Mouse (Mus musculus) hindbrain, embryonic 10.5 days (tissue): ENCODE results near the gene Mogs. TPM values are rescaled to one million over a fixed set of nuclear protein-coding genes. Genes with fewer than 3 reads are reported as not detected.
A peak's percentile ranks its signal among the peaks of the same experiment; 100 is the strongest.

ENCODE experiments used
- DNase-seq: peaks from one replicate; pipeline ENCODE4 v3.0.0-alpha.2; 2017; ENCODE audit warnings: low spot score
- H3K27ac ChIP-seq: fragments of 300-500 bp; sonication (generic); 2 replicates; pipeline ENCODE4 v1.5.1; 2016; ENCODE audit warnings: mild to moderate bottlenecking, moderate library complexity
- H3K27me3 ChIP-seq: fragments of 300-500 bp; sonication (generic); 2 replicates; pipeline ENCODE4 v1.6.1; 2016; ENCODE audit warnings: mild to moderate bottlenecking; ENCODE audit not compliant: poor library complexity, insufficient read depth, severe bottlenecking
- H3K36me3 ChIP-seq: fragments of 300-500 bp; sonication (generic); 2 replicates; pipeline ENCODE4 v1.6.1; 2016; ENCODE audit warnings: mild to moderate bottlenecking, moderate library complexity
- H3K4me1 ChIP-seq: fragments of 300-500 bp; sonication (generic); replicated peaks from 2 replicates; pipeline ENCODE4 v1.6.1; 2016; ENCODE audit warnings: mild to moderate bottlenecking
- H3K4me3 ChIP-seq: fragments of 300-500 bp; sonication (generic); 2 replicates; pipeline ENCODE4 v1.5.1; 2016; ENCODE audit warnings: mild to moderate bottlenecking, moderate library complexity
- H3K9me3 ChIP-seq: fragments of 300-500 bp; sonication (generic); 2 replicates; pipeline ENCODE4 v1.6.1; 2016; ENCODE audit warnings: mild to moderate bottlenecking, moderate library complexity
- WGBS: fragments of 180-500 bp; shearing (Covaris S2); methylation state at CpG from one replicate; pipeline ENCODE4 v1.1.7; 2016; 5-methylcytosine and 5-hydroxymethylcytosine counted together
- polyA plus RNA-seq: library from polyadenylated mRNA; unstranded; fragments of >200 nt; fragmentation: Nextera tagmentation; extraction: Ambion mirVana; gene quantifications from 2 replicates; pipeline ENCODE4 v1.2.1, GENCODE M21; 2016

Mogs gene
- polyA plus RNA-seq: 37.9 and 40.0 TPM in 2 replicates

DNA sequence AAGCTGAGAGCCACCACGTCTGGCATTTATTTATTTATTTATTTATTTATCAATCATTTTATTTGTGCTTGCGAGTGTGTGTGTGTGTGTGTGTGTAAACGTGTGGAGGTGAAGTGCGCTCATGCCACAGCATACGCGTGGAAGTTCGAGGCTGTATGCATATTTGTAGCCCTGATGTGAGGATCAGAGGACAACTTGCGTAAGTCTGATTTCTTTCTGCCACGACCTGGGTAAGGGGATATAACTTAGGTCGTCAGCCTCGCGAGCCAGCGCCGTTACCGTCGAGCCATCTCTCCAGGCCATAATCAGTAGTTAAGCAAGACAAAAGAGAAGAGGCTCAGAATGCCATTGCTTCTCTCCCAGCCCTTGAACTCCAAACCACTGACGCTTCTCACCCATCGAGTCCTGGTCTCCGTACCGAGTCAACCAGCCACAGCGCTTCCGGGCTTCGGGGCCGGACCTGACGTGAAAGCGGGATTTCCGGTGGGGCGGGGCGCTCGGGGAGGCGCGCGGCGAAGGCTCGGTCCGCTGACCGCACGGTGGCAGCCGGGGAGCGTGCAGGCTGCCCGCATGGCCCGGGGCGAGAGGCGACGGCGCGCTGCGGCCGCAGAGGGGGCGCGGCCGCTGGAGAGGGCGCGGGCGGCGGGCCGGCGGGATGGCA lies at the start of gene Mogs:
Gene Mogs, plus strand, starts transcription at position 486 of the 661 bp plus-strand sequence.
- peak; percentile 94 for DNase-seq
- Histone ChIP-seq H3K36me3 (peaks cover 46% of the 10 kb centered on the region), H3K9me3 (no peaks in the 10 kb centered on the region), H3K27ac (peak within 1 kb of the TSS; percentile 92), H3K27me3 (no peaks in the 10 kb centered on the region), H3K4me1 (peaks cover 56% of the 10 kb centered on the region), H3K4me3 (peak within 1 kb of the TSS; percentile 89)
- WGBS: 2% methylated on average over 58 of the region's 58 CpGs

DNA sequence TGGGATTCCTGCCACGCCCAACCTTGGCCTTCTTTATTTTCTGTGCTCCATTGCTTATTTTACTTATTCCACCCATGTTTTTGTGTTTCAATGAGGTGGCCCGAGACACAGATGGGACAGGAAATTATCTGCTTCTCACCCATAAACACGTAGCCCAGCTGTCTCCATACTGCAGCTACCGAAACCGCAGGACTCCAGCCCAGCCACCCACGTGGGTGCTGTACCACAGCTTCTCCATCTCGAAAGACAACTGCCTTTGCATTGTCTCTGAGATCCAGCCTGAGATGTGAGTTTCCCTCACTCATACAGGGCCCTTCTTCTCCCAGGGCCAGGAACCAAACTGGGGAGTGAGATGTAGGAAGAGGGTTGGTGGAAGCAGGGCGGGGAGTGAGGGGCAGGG lies 49.3 kb upstream of the Mogs start:
- 44% methylated on average over 8 of the region's 8 CpGs for WGBS
- no peaks in the 10 kb centered on the region for H3K9me3 ChIP-seq

DNA sequence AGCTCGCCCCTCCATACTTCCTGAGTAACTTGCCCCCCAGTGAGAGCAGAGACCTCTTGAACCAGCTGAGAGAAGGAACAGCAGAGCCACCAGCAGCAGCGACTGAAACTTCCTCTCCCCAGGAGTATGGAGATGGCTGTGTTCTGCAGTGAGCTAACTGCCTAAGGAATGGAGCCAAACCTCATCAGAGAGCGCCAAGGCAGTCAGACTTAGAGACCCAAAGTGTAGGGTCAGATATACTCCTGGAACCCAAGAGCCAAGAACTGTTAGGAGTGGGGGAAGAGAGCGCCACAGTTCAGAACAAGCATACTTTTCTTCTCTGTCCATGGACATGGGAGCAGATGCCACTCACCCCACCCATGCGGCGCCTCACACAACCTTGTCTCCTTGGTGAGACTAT lies 48.9 kb upstream of the Mogs start:
- 27% methylated on average over 6 of the region's 6 CpGs for WGBS

More for the DNA sequence above, 49.3 kb upstream of the Mogs start:
- Histone ChIP-seq H3K4me1 (peaks cover 32% of the 10 kb centered on the region), H3K27me3 (peaks cover 100% of the 10 kb centered on the region), H3K27ac (no peak overlapping the region), H3K36me3 (no peaks in the 10 kb centered on the region), H3K4me3 (no peak overlapping the region)
- no peak for DNase-seq

DNA sequence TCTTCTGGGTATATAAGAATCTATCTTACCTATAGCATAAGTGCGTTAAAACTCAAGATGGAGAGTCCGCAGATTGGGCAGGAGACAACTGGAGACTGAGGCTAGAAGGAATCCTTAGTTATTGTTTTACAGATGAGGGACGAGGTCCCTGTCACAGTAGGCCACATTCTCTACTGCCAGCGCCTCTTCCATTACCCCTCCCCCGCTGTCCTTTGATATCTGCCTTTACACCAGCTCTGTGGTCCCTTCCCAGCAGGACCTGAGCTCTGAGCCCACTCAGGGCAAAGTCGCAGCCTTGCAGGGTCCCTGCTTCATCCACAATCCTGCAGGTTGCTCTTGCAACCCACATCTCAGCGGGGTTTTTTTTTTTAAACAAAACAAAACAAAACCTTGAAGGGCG lies 47.1 kb upstream of the Mogs start:
- WGBS: 1% methylated on average over 8 of the region's 8 CpGs
- Histone ChIP-seq H3K4me3 (peak overlapping the region; percentile 41; the same call in 1 of the 2 replicates), H3K36me3 (no peaks in the 10 kb centered on the region), H3K27me3 (peaks cover 100% of the 10 kb centered on the region), H3K9me3 (no peaks in the 10 kb centered on the region), H3K27ac (no peak overlapping the region), H3K4me1 (peaks cover 45% of the 10 kb centered on the region)
- no peak for DNase-seq

More for the DNA sequence above, 48.9 kb upstream of the Mogs start:
- H3K4me1 ChIP-seq: peaks cover 36% of the 10 kb centered on the region
- peaks cover 100% of the 10 kb centered on the region for H3K27me3 ChIP-seq
- DNase-seq: no peak
- H3K27ac ChIP-seq: no peak overlapping the region
- no peaks in the 10 kb centered on the region for H3K9me3 ChIP-seq
- no peaks in the 10 kb centered on the region for H3K36me3 ChIP-seq
- no peak overlapping the region for H3K4me3 ChIP-seq

DNA sequence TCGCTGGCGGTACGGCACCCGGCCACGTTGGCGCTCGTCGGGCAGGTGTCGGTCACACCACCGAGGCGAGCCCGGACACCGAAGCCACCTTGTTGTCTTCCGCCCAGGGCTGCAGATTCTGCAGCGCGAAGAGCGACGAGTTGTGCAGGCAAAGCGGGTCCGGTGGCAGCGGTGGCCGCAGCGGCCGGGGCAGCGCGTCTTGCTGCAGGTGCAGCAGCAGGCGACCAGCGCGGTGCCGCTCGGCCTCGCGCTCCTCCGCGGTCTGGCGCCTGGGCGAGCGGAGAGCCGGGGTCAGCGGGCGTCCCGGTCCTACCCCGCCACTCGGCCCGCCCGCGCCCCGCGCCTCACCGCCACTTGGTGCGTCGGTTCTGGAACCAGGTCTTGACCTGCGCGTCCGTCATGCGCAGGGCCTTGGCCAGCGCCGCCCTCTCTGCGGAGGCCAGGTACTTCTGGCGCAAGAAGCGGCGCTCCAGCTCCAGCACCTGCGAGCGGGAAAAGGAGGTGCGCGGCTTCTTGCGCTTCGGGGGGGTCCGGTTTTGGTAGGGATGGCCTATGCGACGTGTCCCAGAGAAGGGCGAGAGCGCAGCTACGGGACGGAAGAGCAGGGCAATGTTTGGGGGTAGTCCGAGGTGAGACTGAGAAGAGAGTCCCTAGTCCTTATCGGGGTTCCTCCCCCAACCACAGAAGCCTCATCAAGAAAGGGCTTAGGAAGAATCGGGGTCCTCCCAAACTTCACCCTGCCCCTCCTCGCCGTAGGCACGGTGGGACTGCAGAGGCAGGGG lies 46.4 kb upstream of the Mogs start:
- DNase-seq: peak; percentile 50
- peak overlapping the region; percentile 41 for H3K4me3 ChIP-seq

DNA sequence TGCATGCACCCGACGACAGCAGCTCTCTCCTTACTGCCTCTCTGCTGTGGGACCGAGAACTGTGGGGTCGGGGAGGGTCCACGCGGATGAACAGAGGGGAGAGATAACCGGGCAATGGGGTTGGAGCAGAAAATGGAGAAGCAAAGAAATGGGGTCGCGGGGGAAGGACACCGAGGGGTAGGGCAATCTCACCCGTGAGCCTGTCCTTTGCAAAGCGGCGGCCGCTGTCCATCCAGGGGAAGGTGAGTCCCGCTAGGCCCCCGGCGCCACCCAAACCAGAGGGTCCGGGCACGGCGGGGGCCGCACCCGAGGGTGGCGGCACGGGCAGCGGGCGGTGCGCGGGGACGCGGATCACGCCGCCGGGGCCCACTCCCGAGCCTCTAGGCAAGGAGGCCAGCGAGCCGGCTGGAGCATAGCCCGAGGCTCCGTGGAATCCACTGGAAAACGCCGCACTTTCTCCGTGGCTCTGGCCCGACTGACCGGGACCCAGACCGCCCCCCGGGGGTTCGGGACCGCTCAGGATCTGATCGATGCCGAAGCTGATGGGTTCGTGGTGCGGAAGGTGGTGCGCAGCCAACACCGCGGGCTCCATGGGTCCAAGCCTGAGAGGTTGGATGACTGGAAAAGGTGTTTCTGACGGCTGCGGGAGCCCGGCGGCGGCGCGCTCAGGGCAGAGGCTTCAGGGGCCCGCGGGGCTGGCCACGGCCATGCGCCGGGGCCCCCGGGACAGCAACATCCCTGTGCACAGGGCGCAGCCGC lies 45.6 kb upstream of the Mogs start:
- Histone ChIP-seq H3K27me3 (peaks cover 100% of the 10 kb centered on the region), H3K27ac (peak overlapping the region; percentile 42; the same call in 1 of the 2 replicates), H3K4me1 (peaks cover 40% of the 10 kb centered on the region), H3K9me3 (no peaks in the 10 kb centered on the region), H3K36me3 (no peaks in the 10 kb centered on the region), H3K4me3 (peak overlapping the region; percentile 41)
- WGBS: under 1% methylated on average over 69 of the region's 69 CpGs
- DNase-seq: peak; percentile 64

More for the DNA sequence above, 46.4 kb upstream of the Mogs start:
- Histone ChIP-seq H3K4me1 (peaks cover 45% of the 10 kb centered on the region), H3K36me3 (no peaks in the 10 kb centered on the region), H3K27me3 (peaks cover 100% of the 10 kb centered on the region), H3K9me3 (no peaks in the 10 kb centered on the region), H3K27ac (0 out of 2 replicates have a peak overlapping the region, but pooled peaks have one; percentile 8)
- under 1% methylated on average over 81 of the region's 81 CpGs for WGBS

DNA sequence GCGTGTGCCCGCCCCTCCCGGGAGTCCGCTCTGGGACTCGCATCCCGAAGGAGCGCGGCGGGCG lies 45.2 kb upstream of the Mogs start, which contains the start of gene Tlx2:
Gene Tlx2, minus strand, starts transcription at position 47 of the 64 bp plus-strand sequence.
- Histone ChIP-seq H3K9me3 (no peaks in the 10 kb centered on the region), H3K4me3 (peak within 1 kb of the TSS; percentile 41), H3K4me1 (peaks cover 39% of the 10 kb centered on the region), H3K27me3 (peaks cover 100% of the 10 kb centered on the region), H3K27ac (peak within 1 kb of the TSS; percentile 42; the same call in 1 of the 2 replicates), H3K36me3 (no peaks in the 10 kb centered on the region)
- 1% methylated on average over 10 of the region's 10 CpGs for WGBS
- no peak for DNase-seq

DNA sequence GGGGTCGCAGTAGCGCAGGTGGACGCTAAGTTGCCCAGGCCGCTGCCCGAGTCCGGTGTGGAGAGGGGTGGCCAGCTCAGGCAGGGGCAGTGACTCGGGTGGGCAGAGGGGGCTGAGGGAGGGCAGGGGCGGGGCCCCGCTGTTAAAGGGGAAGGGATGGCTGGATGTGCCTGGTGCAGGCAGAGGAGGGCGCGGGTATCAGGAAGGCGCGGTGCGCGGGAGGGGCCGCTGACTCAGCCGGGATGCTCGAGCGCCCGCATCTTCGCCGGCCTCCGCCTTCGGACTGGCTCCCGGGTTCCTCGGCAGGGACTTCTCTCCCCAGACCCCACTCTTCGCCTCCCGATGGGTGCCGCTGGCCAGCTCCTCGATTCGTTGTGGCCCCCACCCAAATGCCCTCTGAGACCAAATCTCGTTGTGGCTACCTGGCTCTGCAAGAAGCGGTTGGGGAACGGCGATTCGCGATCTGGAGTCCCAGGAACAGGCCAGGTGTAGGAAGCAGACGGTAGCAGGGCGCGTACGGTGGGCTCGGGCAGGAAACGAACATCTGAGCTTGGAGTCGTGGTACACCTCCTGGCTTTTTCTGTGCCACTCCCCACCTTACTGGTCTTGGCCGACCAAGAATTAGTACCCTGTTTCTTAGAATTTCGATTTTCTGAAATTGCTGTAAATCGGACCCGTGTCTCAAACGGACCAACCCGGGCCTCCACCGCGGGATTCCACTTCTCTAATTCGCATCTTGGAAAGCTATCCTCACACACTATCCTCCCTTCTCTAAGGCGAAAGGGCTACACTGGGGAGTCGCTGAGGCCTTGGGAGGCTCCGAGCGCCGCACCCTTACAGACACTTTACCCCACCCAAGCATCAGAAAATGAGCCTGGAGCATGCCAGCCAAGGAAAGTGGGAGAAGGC lies 44.7 kb upstream of the Mogs start:
- Histone ChIP-seq H3K36me3 (no peaks in the 10 kb centered on the region), H3K4me3 (peak overlapping the region; percentile 41), H3K27me3 (peaks cover 100% of the 10 kb centered on the region), H3K27ac (peak overlapping the region; percentile 6; the same call in 1 of the 2 replicates), H3K4me1 (peaks cover 39% of the 10 kb centered on the region), H3K9me3 (no peaks in the 10 kb centered on the region)
- peak; percentile 70 for DNase-seq
- WGBS: under 1% methylated on average over 58 of the region's 58 CpGs

DNA sequence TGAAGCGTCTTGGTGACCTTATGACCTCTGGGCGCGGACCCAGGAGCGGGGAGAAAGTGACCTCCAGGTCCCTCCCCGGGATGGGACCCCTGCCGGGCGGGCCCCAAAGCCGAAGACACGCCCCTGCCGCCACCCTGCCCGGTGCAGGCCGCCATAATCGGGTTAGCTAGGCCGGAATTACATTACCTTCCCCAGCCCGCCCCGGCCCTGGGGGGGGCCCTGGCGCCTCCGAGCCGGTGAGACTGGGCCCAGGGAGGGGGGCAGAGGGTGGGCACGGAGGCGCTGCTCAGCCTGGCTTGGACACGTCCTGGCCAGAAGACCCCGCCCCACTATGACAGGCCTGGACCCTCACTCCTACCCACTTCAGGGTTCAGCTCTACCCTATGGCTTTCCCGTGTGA lies 44.1 kb upstream of the Mogs start:
- under 1% methylated on average over 24 of the region's 24 CpGs for WGBS
- DNase-seq: peak; percentile 39
- peaks cover 39% of the 10 kb centered on the region for H3K4me1 ChIP-seq

DNA sequence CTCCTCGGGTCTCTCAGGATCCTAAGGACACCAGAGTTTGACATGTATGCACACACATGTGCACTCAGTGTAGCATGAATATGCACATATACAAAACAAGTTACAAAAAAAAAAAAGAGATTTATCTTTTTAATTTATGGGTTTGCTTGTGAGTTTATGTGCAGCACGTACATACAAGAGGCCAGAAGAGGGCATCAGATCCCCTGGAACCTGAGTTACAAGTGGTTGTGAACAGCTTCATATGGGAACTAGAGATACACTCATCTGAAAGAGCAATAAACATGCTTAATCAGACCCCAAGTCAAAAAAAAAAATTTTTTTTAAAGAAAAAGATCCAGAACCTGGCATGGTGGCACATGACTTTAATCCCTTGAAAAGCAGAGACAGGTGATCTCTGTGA lies 40.3 kb upstream of the Mogs start:
- Histone ChIP-seq H3K4me3 (no peak overlapping the region), H3K27me3 (peaks cover 76% of the 10 kb centered on the region), H3K4me1 (peaks cover 46% of the 10 kb centered on the region), H3K27ac (no peak overlapping the region), H3K9me3 (no peaks in the 10 kb centered on the region), H3K36me3 (peaks cover 3% of the 10 kb centered on the region)
- no peak for DNase-seq
- WGBS: 22% methylated on average over 2 of the region's 2 CpGs

More for the DNA sequence above, 44.1 kb upstream of the Mogs start:
- Histone ChIP-seq H3K27me3 (peaks cover 100% of the 10 kb centered on the region), H3K36me3 (no peaks in the 10 kb centered on the region), H3K4me3 (peak overlapping the region; percentile 41), H3K9me3 (no peaks in the 10 kb centered on the region), H3K27ac (no peak overlapping the region)

DNA sequence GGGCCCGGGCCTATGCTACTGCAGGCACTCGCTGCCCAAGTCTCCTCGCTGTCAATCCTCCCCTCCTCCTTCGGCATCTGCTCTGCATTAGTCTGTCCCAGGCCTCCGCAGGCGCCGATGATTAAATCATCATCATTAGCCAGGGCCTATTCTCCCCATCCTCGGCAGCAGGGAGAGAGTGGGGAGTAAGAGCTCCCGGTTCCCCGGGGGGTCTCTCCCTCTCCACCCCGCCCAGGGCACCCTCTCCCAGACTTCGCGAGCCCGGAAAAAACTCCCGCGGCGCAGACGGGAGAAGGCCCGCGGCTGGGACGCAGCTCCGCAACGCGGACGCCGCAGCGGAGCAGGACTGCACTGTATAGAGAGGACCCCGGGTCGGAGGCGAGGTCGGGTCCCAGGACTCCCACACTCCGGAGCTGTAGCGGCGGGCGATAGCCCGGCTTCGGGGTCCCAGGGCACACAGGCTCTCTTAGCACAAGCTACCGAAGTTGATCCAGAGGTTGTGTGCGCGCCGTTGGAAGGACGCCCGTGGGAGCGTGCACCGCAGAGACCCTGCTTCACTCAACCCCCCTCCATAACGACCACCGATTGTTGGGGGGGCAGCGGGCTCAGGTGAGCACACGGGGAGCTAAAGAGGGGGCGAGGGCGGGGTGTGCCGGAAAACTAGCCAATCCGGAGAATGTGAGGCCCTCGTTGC lies 37.5 kb upstream of the Mogs start, which contains the start of gene Pcgf1:
Gene Pcgf1, plus strand, starts transcription at position 240 of the 694 bp plus-strand sequence.
- peaks cover 71% of the 10 kb centered on the region for H3K27me3 ChIP-seq
- peaks cover 31% of the 10 kb centered on the region for H3K36me3 ChIP-seq
- H3K4me3 ChIP-seq: peak within 1 kb of the TSS; percentile 83
- no peak for DNase-seq
- peaks cover 26% of the 10 kb centered on the region for H3K4me1 ChIP-seq
- peak within 1 kb of the TSS; percentile 98 for H3K27ac ChIP-seq
- WGBS: under 1% methylated on average over 54 of the region's 54 CpGs
- H3K9me3 ChIP-seq: no peaks in the 10 kb centered on the region
